Mouse (Mus musculus): ENCODE measurements at regions not wholly inside any gene's neighbourhood (a gene's known extent, or its start where the extent isn't known, plus 50 kb on each side); places are given as distances from the start of the nearest gene placed in this dataset.

GRCm38 (mm10) chr17:94243821-94244220, 506.0 kb downstream of the Mettl4 start:
- DNase-seq (ENCODE audit: low spot score, missing footprints), result no peak
- Histone ChIP-seq H3K4me1 (ENCODE audit: control insufficient read depth, insufficient read depth, low read length) (no peaks in the 10 kb centered on the region), H3K4me2 (no peak overlapping the region), H3K9me3 (ENCODE audit: control insufficient read depth, low read length) (no peaks in the 10 kb centered on the region), H3K27ac (ENCODE audit: low read depth, low read length) (no peak overlapping the region), H3K4me3 (ENCODE audit: low read depth, low read length) (no peak overlapping the region), H3K9ac (ENCODE audit: low read length) (no peak overlapping the region), H3K36me3 (ENCODE audit: control insufficient read depth, insufficient read depth, low read length) (no peaks in the 10 kb centered on the region), H3K27me3 (ENCODE audit: control insufficient read depth, insufficient read depth, low read length) (no peaks in the 10 kb centered on the region)
- 85% methylated on average over 1 of the region's 1 CpGs for WGBS
- no peak for ATAC-seq (ENCODE audit: low FRiP score)

GRCm38 (mm10) chr17:94226136-94226535, 523.7 kb downstream of the Mettl4 start:
- H3K4me3 ChIP-seq (ENCODE audit: low read depth, low read length), result no peak overlapping the region
- no peak overlapping the region for H3K9ac ChIP-seq (ENCODE audit: low read length)
- no peak overlapping the region for H3K27ac ChIP-seq (ENCODE audit: low read depth, low read length)
- no peaks in the 10 kb centered on the region for H3K9me3 ChIP-seq (ENCODE audit: control insufficient read depth, low read length)
- H3K27me3 ChIP-seq (ENCODE audit: control insufficient read depth, insufficient read depth, low read length), result no peaks in the 10 kb centered on the region
- H3K4me2 ChIP-seq, result no peak overlapping the region
- DNase-seq (ENCODE audit: low spot score, missing footprints), result no peak
- ATAC-seq (ENCODE audit: low FRiP score), result no peak
- H3K4me1 ChIP-seq (ENCODE audit: control insufficient read depth, insufficient read depth, low read length), result no peaks in the 10 kb centered on the region
- WGBS, result 76% methylated on average over 3 of the region's 3 CpGs
- H3K36me3 ChIP-seq (ENCODE audit: control insufficient read depth, insufficient read depth, low read length), result no peaks in the 10 kb centered on the region

All from midbrain, embryonic 11.5 days (tissue).